Mouse (Mus musculus) cortical plate, adult 2 months (tissue): ENCODE data around the gene Dock7. TPM values are rescaled to one million over a fixed set of nuclear protein-coding genes. Genes with fewer than 3 reads are reported as not detected.
"Not testable (repeated sequence)": the region's sequence is repeated elsewhere in the genome, so short reads cannot be mapped to it uniquely, and the experiment has no call there.

Source experiments
- H3K27ac ChIP-seq: fragments of 200-500 bp; 2 replicates; pipeline ENCODE4 v1.5.1; 2012; ENCODE audit warnings: low read length, control low read depth, inconsistent platforms; ENCODE audit not compliant: insufficient read depth
- H3K4me1 ChIP-seq: fragments of 200-500 bp; 2 replicates; pipeline ENCODE4 v1.6.1; 2011; ENCODE audit warnings: low read length; ENCODE audit not compliant: control insufficient read depth, insufficient read depth
- H3K4me3 ChIP-seq: fragments of 200-500 bp; 2 replicates; pipeline ENCODE4 v1.5.1; 2011; ENCODE audit warnings: mild to moderate bottlenecking, low read length, control low read depth; ENCODE audit not compliant: insufficient read depth
- CTCF ChIP-seq: fragments of 200-500 bp; IDR thresholded peaks from 2 replicates; pipeline ENCODE4 v1.5.1; 2011; ENCODE audit warnings: mild to moderate bottlenecking, control low read depth, low read length; ENCODE audit not compliant: insufficient read depth; ENCODE audit errors: extremely low read depth
- POLR2A ChIP-seq: fragments of 200-500 bp; IDR thresholded peaks from 2 replicates; pipeline ENCODE4 v1.6.1; 2011; ENCODE audit warnings: mild to moderate bottlenecking, low read length, control low read depth; ENCODE audit not compliant: insufficient read depth; ENCODE audit errors: extremely low read depth
- polyA plus RNA-seq: library from polyadenylated mRNA; depleted of rRNA; stranded (reverse); fragments of >200 nt; gene quantifications from 2 replicates; pipeline ENCODE4 v1.2.3, GENCODE M21; 2012

Dock7 gene
- polyA plus RNA-seq, 1 experiment: 55.2 TPM

DNA sequence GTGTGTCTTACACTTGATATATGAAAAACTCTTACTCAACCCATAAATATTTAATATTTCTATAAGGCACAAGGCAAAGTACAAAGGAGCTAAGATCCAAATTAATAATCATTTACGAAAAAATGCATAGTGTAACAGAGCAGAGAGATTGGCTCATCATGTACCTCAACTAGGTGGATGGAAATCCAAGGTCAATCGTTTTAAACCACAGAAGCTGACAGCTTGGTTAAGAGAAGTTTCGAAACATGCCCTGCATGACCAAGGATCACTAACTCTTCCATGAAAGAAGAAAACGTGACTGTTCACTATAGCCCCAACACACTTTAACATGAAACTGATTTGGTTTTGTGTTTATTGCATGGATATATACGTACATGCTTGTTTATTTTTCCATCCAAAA, 92.3 kb downstream of the Dock7 start:
- TF ChIP-seq CTCF (no peak), POLR2A (no peak)
- H3K4me1 ChIP-seq: no peaks in the 10 kb centered on the region; the same call in 1 of the 2 replicates
- no peak overlapping the region for H3K27ac ChIP-seq
- H3K4me3 ChIP-seq: no peak overlapping the region

DNA sequence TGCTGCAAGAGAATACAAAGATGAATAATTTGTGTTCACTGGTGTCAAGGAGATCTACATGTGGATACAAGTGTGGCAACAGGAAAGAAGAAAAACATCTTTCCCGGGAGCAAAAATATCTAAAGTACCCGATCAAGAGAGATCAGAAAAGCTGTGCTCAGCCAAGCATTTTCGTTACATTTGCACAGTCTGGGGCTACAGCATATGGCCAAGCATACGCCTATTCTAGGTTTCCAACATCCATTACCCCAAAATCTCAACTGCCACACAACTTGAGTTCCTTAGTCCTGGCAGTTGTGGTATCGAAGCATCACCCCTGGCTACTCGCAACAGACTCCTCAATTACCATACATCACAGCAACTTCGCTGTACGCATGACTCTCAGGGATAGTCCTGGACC, 98.5 kb downstream of the Dock7 start:
- no peak overlapping the region for H3K27ac ChIP-seq
- no peak overlapping the region for H3K4me3 ChIP-seq
- peaks cover 3% of the 10 kb centered on the region for H3K4me1 ChIP-seq
- no peak for TF ChIP-seq CTCF
- no peak for TF ChIP-seq POLR2A

DNA sequence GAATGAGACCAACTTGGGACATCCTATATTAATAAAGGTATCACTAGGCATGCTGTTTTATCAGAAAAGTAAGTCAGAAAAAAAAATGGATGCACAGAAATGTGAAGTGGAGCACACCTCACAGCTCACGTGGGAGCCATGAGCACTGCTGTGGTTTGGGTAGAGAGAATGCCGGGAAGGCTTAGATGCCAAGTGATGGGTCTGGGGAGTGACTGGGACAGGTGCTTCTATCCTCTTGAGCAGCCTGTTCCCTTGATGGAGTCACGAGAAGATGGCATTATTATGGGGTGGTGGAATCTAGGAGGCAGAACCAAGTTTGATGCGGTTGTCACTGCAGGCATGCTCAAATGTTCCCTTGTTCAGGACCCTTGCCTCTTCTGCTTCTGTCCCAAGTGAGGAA, 109.7 kb downstream of the Dock7 start:
- Histone ChIP-seq H3K27ac (no peak overlapping the region), H3K4me3 (no peak overlapping the region), H3K4me1 (no peaks in the 10 kb centered on the region; the same call in 1 of the 2 replicates)
- TF ChIP-seq POLR2A: no peak

DNA sequence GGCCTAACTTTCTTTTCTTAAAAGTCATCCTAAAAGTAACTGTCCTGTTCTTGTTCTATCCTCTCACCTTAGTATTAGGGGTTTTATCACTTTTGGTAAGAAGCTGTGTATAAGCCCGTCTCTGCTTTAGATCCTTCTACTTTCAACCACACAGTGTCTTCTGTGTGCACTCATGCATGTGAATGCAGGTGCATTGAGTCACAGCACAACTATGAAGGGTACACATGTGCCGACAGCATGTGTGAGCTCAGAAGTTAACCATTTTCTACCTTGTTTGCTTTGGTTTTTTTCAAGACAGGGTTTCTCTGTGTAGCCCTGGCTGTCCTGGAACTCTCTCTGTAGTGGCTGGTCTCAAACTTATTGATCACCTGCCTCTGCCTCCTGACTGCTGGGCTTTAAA, 114.4 kb downstream of the Dock7 start:
- no peak for TF ChIP-seq POLR2A
- TF ChIP-seq CTCF: no peak
- no peaks in the 10 kb centered on the region for H3K4me1 ChIP-seq
- no peak overlapping the region for H3K27ac ChIP-seq
- no peak overlapping the region for H3K4me3 ChIP-seq

DNA sequence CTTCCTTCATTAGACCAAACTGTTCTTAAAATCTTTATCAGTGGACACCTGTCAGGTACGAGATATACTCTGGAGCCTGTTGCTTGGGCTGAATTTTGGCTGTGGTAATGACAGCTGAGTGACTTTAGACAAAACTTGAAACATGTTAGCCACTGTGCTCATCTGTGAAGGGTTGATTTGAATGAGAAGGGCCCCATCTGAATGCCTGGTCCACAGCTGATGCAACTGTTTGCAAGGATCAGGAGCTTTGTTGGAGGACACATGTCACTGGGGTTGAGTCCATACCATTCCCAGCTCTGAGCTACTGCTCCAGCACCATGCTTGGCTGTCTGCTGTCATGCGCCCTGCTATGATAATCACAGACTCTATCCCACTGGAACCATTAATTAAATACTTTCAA, 115.1 kb downstream of the Dock7 start:
- Histone ChIP-seq H3K4me1 (no peaks in the 10 kb centered on the region), H3K27ac (no peak overlapping the region), H3K4me3 (no peak overlapping the region)
- no peak for TF ChIP-seq POLR2A
- TF ChIP-seq CTCF: no peak

DNA sequence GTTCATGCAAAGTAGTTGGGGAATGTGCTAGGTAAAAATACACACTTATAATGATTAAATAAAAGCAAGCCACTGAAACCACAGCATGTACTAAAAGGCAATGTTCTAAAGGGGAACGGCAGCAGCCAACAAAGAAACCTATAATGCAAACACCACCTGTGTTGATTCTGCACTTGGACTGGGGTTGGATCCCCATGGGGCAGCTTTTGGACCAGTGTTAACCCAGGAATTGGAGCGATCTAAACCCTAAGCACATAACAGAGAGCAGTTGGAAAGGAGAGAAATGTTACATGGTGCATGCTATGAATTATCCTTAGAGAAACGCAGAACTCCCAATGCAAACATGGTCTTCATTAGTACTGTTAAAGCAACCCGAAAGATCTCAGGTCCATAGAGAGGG, 127.2 kb downstream of the Dock7 start:
- no peaks in the 10 kb centered on the region for H3K4me1 ChIP-seq
- no peak overlapping the region for H3K4me3 ChIP-seq
- no peak for TF ChIP-seq POLR2A
- TF ChIP-seq CTCF: no peak
- H3K27ac ChIP-seq: no peak overlapping the region

DNA sequence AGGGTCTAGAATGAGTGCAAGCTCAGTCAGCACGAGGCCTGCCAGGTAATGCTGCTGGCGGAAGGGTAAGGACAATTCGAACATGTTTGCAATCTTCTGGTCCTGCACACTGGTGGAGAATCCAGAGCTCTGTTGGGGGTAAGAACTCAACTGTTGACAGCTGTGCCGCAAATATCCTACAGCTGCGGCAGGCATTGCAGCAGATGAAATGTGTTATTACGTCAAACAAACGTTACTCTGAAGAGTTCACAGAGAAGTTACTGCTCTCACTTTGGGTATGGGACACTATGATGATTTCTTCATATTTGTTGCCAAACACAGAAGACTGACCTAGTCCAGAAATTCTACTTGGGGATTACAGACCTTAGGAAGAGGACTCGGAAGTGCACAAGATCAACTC, 136.0 kb downstream of the Dock7 start:
- no peak overlapping the region for H3K4me3 ChIP-seq
- TF ChIP-seq POLR2A (no peak), CTCF (no peak)
- H3K27ac ChIP-seq: no peak overlapping the region
- peaks cover 2% of the 10 kb centered on the region; the same call in 1 of the 2 replicates for H3K4me1 ChIP-seq

DNA sequence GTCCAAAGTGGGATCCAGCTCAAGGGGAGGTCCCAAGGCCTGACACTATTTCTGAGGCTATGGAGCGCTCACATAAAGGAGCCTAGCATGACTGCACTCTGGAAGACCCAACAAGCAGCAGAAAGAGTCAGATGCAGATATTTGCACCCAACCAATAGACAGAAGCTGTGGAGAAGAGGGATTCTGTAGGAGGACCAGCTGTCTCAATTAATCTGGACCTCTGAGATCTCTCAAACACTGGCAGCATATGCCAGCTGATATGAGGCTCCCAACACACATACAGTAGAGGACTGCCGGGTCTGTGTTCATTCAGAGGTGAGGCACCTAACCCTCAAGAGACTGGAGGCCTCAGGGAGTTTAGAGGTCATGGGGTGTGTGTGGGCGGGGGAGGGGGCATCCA, 140.7 kb downstream of the Dock7 start:
- H3K4me3 ChIP-seq, H3K4me1 ChIP-seq, H3K27ac ChIP-seq: not testable (repeated sequence)

DNA sequence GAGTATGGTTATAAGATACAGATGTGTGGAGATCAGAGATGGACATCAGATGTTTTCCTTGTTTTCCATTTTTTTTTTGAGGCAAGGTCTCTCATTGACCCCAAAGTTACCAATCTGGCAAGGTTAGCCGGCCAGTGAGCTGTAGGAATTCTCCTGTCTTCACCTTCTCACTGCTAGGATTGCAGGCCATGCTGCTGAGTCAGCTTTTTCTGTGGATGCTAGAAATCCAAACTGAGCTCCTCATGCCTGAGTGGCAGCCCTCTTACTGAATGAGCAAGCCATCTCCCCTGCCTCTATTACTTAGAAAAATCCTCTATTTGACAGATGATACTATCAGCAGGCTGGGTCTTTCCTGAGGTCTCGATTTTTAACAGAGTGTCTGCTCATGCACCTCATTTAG, 142.0 kb downstream of the Dock7 start:
- no peak overlapping the region for H3K4me3 ChIP-seq
- H3K4me1 ChIP-seq: peaks cover 1% of the 10 kb centered on the region; the same call in 1 of the 2 replicates
- no peak overlapping the region for H3K27ac ChIP-seq
- TF ChIP-seq POLR2A: no peak
- no peak for TF ChIP-seq CTCF

DNA sequence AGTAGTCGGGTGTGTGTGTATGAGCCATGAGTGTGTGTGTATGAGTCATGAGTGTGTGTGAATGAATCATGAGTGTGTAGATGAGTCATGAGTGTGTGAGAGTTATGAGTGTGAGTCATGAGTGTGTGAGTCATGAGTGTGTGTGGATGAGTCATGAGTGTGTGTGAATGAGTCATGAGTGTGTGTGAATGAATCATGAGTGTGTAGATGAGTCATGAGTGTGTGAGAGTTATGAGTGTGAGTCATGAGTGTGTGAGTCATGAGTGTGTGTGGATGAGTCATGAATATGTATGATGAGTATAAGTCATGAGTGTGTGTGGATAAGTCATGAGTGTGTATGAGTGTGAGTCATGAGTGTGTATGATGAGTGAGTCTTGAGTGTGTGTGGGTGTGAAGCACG, 142.4 kb downstream of the Dock7 start:
- not testable (repeated sequence) for H3K4me3 ChIP-seq, H3K4me1 ChIP-seq, H3K27ac ChIP-seq

DNA sequence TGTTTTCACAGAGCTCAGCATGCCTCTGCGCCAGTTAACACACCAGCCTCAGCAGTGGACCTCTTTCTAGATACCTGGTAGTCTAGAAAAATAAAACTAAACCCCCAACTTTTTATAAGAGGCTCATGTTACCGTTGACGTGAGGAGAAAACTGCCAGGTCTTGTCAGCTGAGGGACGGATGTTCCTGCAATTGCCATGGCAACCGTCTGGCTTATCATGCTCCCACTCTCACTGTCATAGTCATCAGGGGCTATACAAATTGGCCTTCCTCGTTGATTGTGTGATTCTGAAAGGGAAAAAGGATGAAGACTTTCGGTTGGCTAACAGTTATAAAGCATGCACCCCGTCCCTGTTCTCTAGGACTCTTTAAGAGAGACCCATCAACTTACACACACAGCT, 145.0 kb downstream of the Dock7 start:
- peaks cover 1% of the 10 kb centered on the region; the same call in 1 of the 2 replicates for H3K4me1 ChIP-seq
- H3K4me3 ChIP-seq: no peak overlapping the region
- TF ChIP-seq POLR2A (no peak), CTCF (no peak)
- 0 out of 2 replicates have a peak overlapping the region, but pooled peaks have one; percentile 13 for H3K27ac ChIP-seq
